Mouse (Mus musculus) gastrocnemius, postnatal 36 days (tissue): ENCODE measurements around the gene Ovca2. TPM values are rescaled to one million over a fixed set of nuclear protein-coding genes. Genes with fewer than 3 reads are reported as not detected.

Experiments used
- DNase-seq, 2 experiments: peaks; one replicate each; pipeline ENCODE4 v3.0.0; 2022
- intact Hi-C: fragments of 180-260 bp; cut with DNase I; formaldehyde crosslinking; loops from one replicate; pipeline ENCODE4 v1.15.1; 2025
- total RNA-seq, 2 experiments: library from RNA; stranded (reverse); gene quantifications; 2 replicates each; pipeline ENCODE4 v1.2.3; 2021

Gene Ovca2
- total RNA-seq, 2 experiments from 2014 or later: 2.4 to 3.0 TPM

GRCm38 (mm10) chr11:75172151-75173094, 6.2 kb downstream of the Ovca2 start:
- peak in 1 of 2 experiments; percentile 12 for DNase-seq
- intact Hi-C loops: no loop called here

- DNase-seq: peak in 1 of 2 experiments; percentile 11
These were observed 7.3 kb downstream of the Ovca2 start for GRCm38 (mm10) chr11:75171186-75171865.

GRCm38 (mm10) chr11:75170136-75170751, 8.4 kb downstream of the Ovca2 start:
- intact Hi-C loops: no loop called here
- DNase-seq: peak; percentile 91 to 94

More at GRCm38 (mm10) chr11:75171186-75171865, 7.3 kb downstream of the Ovca2 start:
- intact Hi-C loops: no loop called here

GRCm38 (mm10) chr11:75169405-75170080, 9.1 kb downstream of the Ovca2 start, which contains the start of gene Hic1:
TSS of gene Hic1 (minus strand) at chr11:75169519.
- intact Hi-C loops: loop anchor here (1.0 kb wide), 1 partner anchor 188 kb away; no protein-coding TSS in a partner anchor
- no peak for DNase-seq

- peak; percentile 86 to 87 for DNase-seq
- intact Hi-C loops: loop anchor here (1.0 kb wide), 1 partner anchor 187 kb away; no protein-coding TSS in a partner anchor
These were observed 9.9 kb downstream of the Ovca2 start for GRCm38 (mm10) chr11:75168590-75169361.

- no peak for DNase-seq
- intact Hi-C loops: no loop called here
These were observed 10.7 kb downstream of the Ovca2 start for GRCm38 (mm10) chr11:75167643-75168589.

- peak in 1 of 2 experiments; percentile 58 for DNase-seq
- intact Hi-C loops: no loop called here
These were observed 11.6 kb downstream of the Ovca2 start for GRCm38 (mm10) chr11:75166861-75167642.

GRCm38 (mm10) chr11:75166193-75166842, 12.3 kb downstream of the Ovca2 start:
- intact Hi-C loops: no loop called here
- peak in 1 of 2 experiments; percentile 59 for DNase-seq

GRCm38 (mm10) chr11:75165441-75166192, 13.0 kb downstream of the Ovca2 start:
- intact Hi-C loops: loop anchor here (1.0 kb wide), 1 partner anchor 184 kb away; no protein-coding TSS in a partner anchor
- DNase-seq: peak; percentile 82 to 88

GRCm38 (mm10) chr11:75164750-75165149, 13.9 kb downstream of the Ovca2 start:
- intact Hi-C loops: loop anchor here (1.0 kb wide), 1 partner anchor 183 kb away; no protein-coding TSS in a partner anchor
- DNase-seq: peak in 1 of 2 experiments; percentile 26

GRCm38 (mm10) chr11:75164051-75164450, 14.6 kb downstream of the Ovca2 start:
- no peak for DNase-seq
- intact Hi-C loops: no loop called here

- intact Hi-C loops: no loop called here
- peak in 1 of 2 experiments; percentile 25 for DNase-seq
These were observed 15.3 kb downstream of the Ovca2 start for GRCm38 (mm10) chr11:75163379-75163778.

- intact Hi-C loops: no loop called here
- no peak for DNase-seq
These were observed 16.0 kb downstream of the Ovca2 start for GRCm38 (mm10) chr11:75162591-75163080.

- intact Hi-C loops: no loop called here
- peak in 1 of 2 experiments; percentile 16 for DNase-seq
These were observed 17.1 kb downstream of the Ovca2 start for GRCm38 (mm10) chr11:75161417-75162008.

GRCm38 (mm10) chr11:75160954-75161353, 17.7 kb downstream of the Ovca2 start:
- no peak for DNase-seq

More at GRCm38 (mm10) chr11:75160954-75161353, 17.7 kb downstream of the Ovca2 start:
- intact Hi-C loops: no loop called here
